Mouse (Mus musculus) heart, postnatal 0 days (tissue): ENCODE measurements around the gene Vmn2r1.

ENCODE experiments used
- CTCF ChIP-seq: IDR thresholded peaks from 2 replicates; pipeline ENCODE4 v1.5.1; 2016; ENCODE audit warnings: antibody characterized with exemption, control low read depth, low read depth
- EP300 ChIP-seq: IDR thresholded peaks from 2 replicates; pipeline ENCODE4 v1.6.1; 2016; ENCODE audit warnings: antibody characterized with exemption, low read depth

DNA sequence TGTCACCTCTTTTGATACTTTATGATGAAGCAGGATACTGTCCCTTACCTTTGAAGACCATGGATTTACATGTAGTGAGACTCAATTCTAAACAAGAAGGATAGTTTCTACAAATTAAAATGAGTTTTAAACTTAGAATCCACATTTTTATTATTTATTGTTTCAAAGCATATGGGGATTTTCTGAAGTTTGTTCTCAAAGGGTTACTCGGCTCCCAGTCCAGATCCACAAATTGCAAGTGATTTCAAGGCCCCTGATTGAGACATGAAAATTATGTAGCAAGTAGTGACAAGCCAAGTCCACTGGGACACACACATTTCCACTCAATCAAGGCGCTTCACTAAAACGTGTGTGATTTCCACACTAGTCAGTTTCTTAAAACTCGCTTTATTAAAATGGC is at the start of gene Vmn2r1:
- TF ChIP-seq CTCF: no peak
- no peak for TF ChIP-seq EP300
